Mouse (Mus musculus): Measurements from ENCODE around the gene Rnf41. TPM values are rescaled to one million over a fixed set of nuclear protein-coding genes. Genes with fewer than 3 reads are reported as not detected.

The Rnf41 gene
- polyA plus RNA-seq, 1 experiment from 2014 or later: 42.1 TPM

- peaks cover 38% of the 10 kb centered on the region for H3K36me3 ChIP-seq (replicated peaks)
- no peaks in the 10 kb centered on the region for H3K9me3 ChIP-seq
- peak overlapping the region; percentile 98 for H3K27ac ChIP-seq (replicated peaks)
- 1% methylated on average over 67 of the region's 67 CpGs for WGBS
- H3K27me3 ChIP-seq (replicated peaks; ENCODE audit: low read depth, poor library complexity, severe bottlenecking): peaks cover 12% of the 10 kb centered on the region
- DNase-seq (ENCODE audit: low spot score): peak; percentile 67
- peaks cover 21% of the 10 kb centered on the region for H3K4me1 ChIP-seq
- H3K4me3 ChIP-seq: peak overlapping the region; percentile 94
Observed at GRCm38 (mm10) chr10:128459409-128460269, 48.2 kb downstream of the Rnf41 start.

- peak overlapping the region; percentile 98 for H3K27ac ChIP-seq (replicated peaks)
- peaks cover 44% of the 10 kb centered on the region for H3K36me3 ChIP-seq (replicated peaks)
- DNase-seq (ENCODE audit: low spot score): peak; percentile 16
- H3K4me1 ChIP-seq: peaks cover 15% of the 10 kb centered on the region
- H3K4me3 ChIP-seq: peak overlapping the region; percentile 94
- H3K27me3 ChIP-seq (replicated peaks; ENCODE audit: low read depth, poor library complexity, severe bottlenecking): peaks cover 12% of the 10 kb centered on the region
- WGBS: 3% methylated on average over 5 of the region's 5 CpGs
- H3K9me3 ChIP-seq: no peaks in the 10 kb centered on the region
Observed at GRCm38 (mm10) chr10:128460270-128460630, 48.8 kb downstream of the Rnf41 start.

GRCm38 (mm10) chr10:128474366-128474765, 62.9 kb downstream of the Rnf41 start:
- no peaks in the 10 kb centered on the region for H3K27me3 ChIP-seq (replicated peaks; ENCODE audit: low read depth, poor library complexity, severe bottlenecking)
- 83% methylated on average over 12 of the region's 12 CpGs for WGBS
- H3K4me1 ChIP-seq: no peaks in the 10 kb centered on the region
- H3K27ac ChIP-seq (replicated peaks): no peak overlapping the region
- peak overlapping the region; percentile 21; the same call in 1 of the 2 replicates for H3K4me3 ChIP-seq
- peaks cover 100% of the 10 kb centered on the region for H3K36me3 ChIP-seq (replicated peaks)
- no peak for DNase-seq (ENCODE audit: low spot score)
- H3K9me3 ChIP-seq: no peaks in the 10 kb centered on the region

GRCm38 (mm10) chr10:128486370-128486769, 74.9 kb downstream of the Rnf41 start:
- Histone ChIP-seq H3K27me3 (replicated peaks; ENCODE audit: low read depth, poor library complexity, severe bottlenecking) (no peaks in the 10 kb centered on the region), H3K9me3 (no peaks in the 10 kb centered on the region), H3K27ac (replicated peaks) (no peak overlapping the region), H3K4me3 (no peak overlapping the region), H3K36me3 (replicated peaks) (peaks cover 99% of the 10 kb centered on the region), H3K4me1 (peaks cover 5% of the 10 kb centered on the region)
- DNase-seq (ENCODE audit: low spot score): no peak
- WGBS: 92% methylated on average over 7 of the region's 7 CpGs

GRCm38 (mm10) chr10:128487861-128488712, 76.6 kb downstream of the Rnf41 start:
- H3K27ac ChIP-seq (replicated peaks): no peak overlapping the region

GRCm38 (mm10) chr10:128488776-128489175, 77.3 kb downstream of the Rnf41 start:
- WGBS: 87% methylated on average over 4 of the region's 4 CpGs
- Histone ChIP-seq H3K4me1 (peaks cover 21% of the 10 kb centered on the region), H3K9me3 (no peaks in the 10 kb centered on the region), H3K27me3 (replicated peaks; ENCODE audit: low read depth, poor library complexity, severe bottlenecking) (no peaks in the 10 kb centered on the region), H3K36me3 (replicated peaks) (peaks cover 87% of the 10 kb centered on the region), H3K4me3 (peak overlapping the region; percentile 4; the same call in 1 of the 2 replicates), H3K27ac (replicated peaks) (no peak overlapping the region)
- DNase-seq (ENCODE audit: low spot score): no peak

More at GRCm38 (mm10) chr10:128487861-128488712, 76.6 kb downstream of the Rnf41 start:
- no peak for DNase-seq (ENCODE audit: low spot score)
- Histone ChIP-seq H3K9me3 (no peaks in the 10 kb centered on the region), H3K4me1 (peaks cover 21% of the 10 kb centered on the region), H3K36me3 (replicated peaks) (peaks cover 93% of the 10 kb centered on the region), H3K4me3 (no peak overlapping the region), H3K27me3 (replicated peaks; ENCODE audit: low read depth, poor library complexity, severe bottlenecking) (no peaks in the 10 kb centered on the region)
- WGBS: 95% methylated on average over 22 of the region's 22 CpGs

- H3K27me3 ChIP-seq (replicated peaks; ENCODE audit: low read depth, poor library complexity, severe bottlenecking): no peaks in the 10 kb centered on the region
- no peak for DNase-seq (ENCODE audit: low spot score)
- no peak overlapping the region for H3K4me3 ChIP-seq
- peaks cover 81% of the 10 kb centered on the region for H3K36me3 ChIP-seq (replicated peaks)
- H3K4me1 ChIP-seq: peaks cover 24% of the 10 kb centered on the region
- 75% methylated on average over 5 of the region's 5 CpGs for WGBS
- no peaks in the 10 kb centered on the region for H3K9me3 ChIP-seq
- no peak overlapping the region for H3K27ac ChIP-seq (replicated peaks)
Observed at GRCm38 (mm10) chr10:128489380-128489779, 77.9 kb downstream of the Rnf41 start.

- no peak for DNase-seq (ENCODE audit: low spot score)
- Histone ChIP-seq H3K36me3 (replicated peaks) (peaks cover 76% of the 10 kb centered on the region), H3K27ac (replicated peaks) (no peak overlapping the region), H3K4me3 (peak overlapping the region; percentile 11; the same call in 1 of the 2 replicates), H3K4me1 (peaks cover 28% of the 10 kb centered on the region), H3K27me3 (replicated peaks; ENCODE audit: low read depth, poor library complexity, severe bottlenecking) (no peaks in the 10 kb centered on the region), H3K9me3 (no peaks in the 10 kb centered on the region)
- WGBS: 69% methylated on average over 4 of the region's 4 CpGs
Observed at GRCm38 (mm10) chr10:128489785-128490184, 78.3 kb downstream of the Rnf41 start.

GRCm38 (mm10) chr10:128490232-128490631, 78.8 kb downstream of the Rnf41 start:
- WGBS: 78% methylated on average over 5 of the region's 5 CpGs
- no peaks in the 10 kb centered on the region for H3K9me3 ChIP-seq
- no peak for DNase-seq (ENCODE audit: low spot score)
- peak overlapping the region; percentile 11; the same call in 1 of the 2 replicates for H3K4me3 ChIP-seq
- H3K27ac ChIP-seq (replicated peaks): no peak overlapping the region; the same call in 1 of the 2 replicates
- H3K36me3 ChIP-seq (replicated peaks): peaks cover 73% of the 10 kb centered on the region
- no peaks in the 10 kb centered on the region for H3K27me3 ChIP-seq (replicated peaks; ENCODE audit: low read depth, poor library complexity, severe bottlenecking)
- peaks cover 32% of the 10 kb centered on the region for H3K4me1 ChIP-seq

GRCm38 (mm10) chr10:128490912-128491311, 79.5 kb downstream of the Rnf41 start:
- Histone ChIP-seq H3K27ac (replicated peaks) (no peak overlapping the region), H3K4me1 (peaks cover 34% of the 10 kb centered on the region), H3K9me3 (no peaks in the 10 kb centered on the region), H3K36me3 (replicated peaks) (peaks cover 66% of the 10 kb centered on the region), H3K27me3 (replicated peaks; ENCODE audit: low read depth, poor library complexity, severe bottlenecking) (no peaks in the 10 kb centered on the region), H3K4me3 (peak overlapping the region; percentile 88)
- 73% methylated on average over 5 of the region's 5 CpGs for WGBS
- DNase-seq (ENCODE audit: low spot score): no peak

Data from embryonic facial prominence, embryonic 10.5 days (tissue).